9 mouse cellular contexts compared by ENCODE assay signal in the genomic region with DNA sequence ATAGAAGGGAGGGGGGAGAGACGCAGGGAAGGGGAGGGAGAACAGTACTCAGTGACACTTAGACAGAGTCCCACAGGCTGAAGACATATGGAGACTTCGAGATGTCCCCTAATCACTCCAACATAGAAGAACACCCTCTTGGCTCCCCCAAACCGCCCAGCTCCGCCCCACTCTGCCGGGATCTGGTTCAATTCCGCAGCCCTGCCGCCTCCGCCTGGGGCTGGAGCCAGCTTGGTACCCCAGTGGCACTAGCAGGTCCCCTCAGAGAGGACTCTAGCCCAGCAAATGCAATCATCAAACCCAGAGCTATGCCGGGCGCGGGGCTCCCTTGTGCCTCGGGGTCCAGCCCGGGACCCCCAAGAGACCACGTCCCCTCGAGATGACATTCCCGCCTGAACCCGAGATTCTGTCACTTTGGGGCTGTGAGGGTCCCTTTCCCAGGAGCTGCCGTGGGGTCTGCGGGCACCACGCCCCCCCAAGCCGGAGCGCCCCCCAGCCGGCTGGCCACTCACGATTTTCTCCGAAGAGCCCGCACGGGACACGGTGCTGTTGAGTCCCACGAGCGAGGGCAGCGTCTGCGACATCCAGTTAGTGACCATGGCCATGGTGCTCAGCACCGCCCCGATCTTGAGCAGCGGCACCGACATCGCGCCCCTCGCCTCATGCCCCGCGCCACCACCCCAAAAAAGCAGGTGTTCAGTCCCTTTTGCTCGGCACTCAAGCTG. TPM values are rescaled to one million over a fixed set of nuclear protein-coding genes. Genes with fewer than 3 reads are reported as not detected.
DNase-seq lines count a peak whose midpoint lies in the region; ATAC-seq lines count a peak whose summit lies in the region.
"Had no signal": no experiment of that assay in that cellular context is flagged by ENCODE, and none has a peak within 500 bp of the region (broad histone marks: within the 10 kb centered on the region; RNA-seq: fewer than 3 reads in every experiment).

No protein-coding gene starts in this region.

- ATAC-seq in lung, embryonic 16.5 days (ENCODE audit: low read depth): peak; percentile 18
- ATAC-seq in hindbrain, embryonic 13.5 days (ENCODE audit: low FRiP score): peak; percentile 50
- peak; percentile 39 for ATAC-seq in midbrain, embryonic 16.5 days

- H3K27ac ChIP-seq in lung, embryonic 16.5 days (ENCODE audit: low read length): no peak overlapping the region
- H3K27ac ChIP-seq in hindbrain, embryonic 13.5 days: peak overlapping the region; percentile 68
- H3K27ac ChIP-seq in midbrain, embryonic 16.5 days (ENCODE audit: low read length): no peak overlapping the region

- H3K27me3 ChIP-seq in lung, embryonic 16.5 days (ENCODE audit: control insufficient read depth, insufficient read depth, low read depth, low read length): peaks cover 51% of the 10 kb centered on the region
- H3K27me3 ChIP-seq in hindbrain, embryonic 13.5 days: peaks cover 29% of the 10 kb centered on the region
- H3K27me3 ChIP-seq in midbrain, embryonic 16.5 days (ENCODE audit: control insufficient read depth, insufficient read depth, low read depth, low read length): no peaks in the 10 kb centered on the region

- H3K4me2 ChIP-seq in lung, embryonic 16.5 days (ENCODE audit: low read depth, low read length): peak overlapping the region; percentile 96
- H3K4me2 ChIP-seq in hindbrain, embryonic 13.5 days: peak overlapping the region; percentile 97
- H3K4me2 ChIP-seq in midbrain, embryonic 16.5 days (ENCODE audit: low read length): peak overlapping the region; percentile 99

- WGBS in lung, embryonic 16.5 days: 2% methylated on average over 42 of the region's 42 CpGs
- WGBS in hindbrain, embryonic 13.5 days: 1% methylated on average over 41 of the region's 42 CpGs
- WGBS in midbrain, embryonic 16.5 days: under 1% methylated on average over 42 of the region's 42 CpGs

- peaks cover 15% of the 10 kb centered on the region for H3K4me1 ChIP-seq in lung, embryonic 16.5 days (replicated peaks; ENCODE audit: control insufficient read depth, insufficient read depth, low read length)
- H3K4me1 ChIP-seq in hindbrain, embryonic 13.5 days (replicated peaks): peaks cover 48% of the 10 kb centered on the region
- H3K4me1 ChIP-seq in midbrain, embryonic 16.5 days (ENCODE audit: control insufficient read depth, insufficient read depth, low read length): peaks cover 25% of the 10 kb centered on the region

- DNase-seq in cerebellum, postnatal 10 days: peak; percentile 35 to 39
- DNase-seq in cerebellum, adult 18-20 months: no peak
- no peak for DNase-seq in lung, postnatal 25 days (ENCODE audit: low spot score)
- DNase-seq in yolk sac, embryonic 10.5 days (ENCODE audit: low spot score): no peak
- no peak for DNase-seq in cerebellum, postnatal 4 days (ENCODE audit: low spot score in 2 of 2)

- H3K9ac ChIP-seq in lung, embryonic 16.5 days (ENCODE audit: low read length): peak overlapping the region; percentile 51
- peak overlapping the region; percentile 86 for H3K9ac ChIP-seq in hindbrain, embryonic 13.5 days
- H3K9ac ChIP-seq in midbrain, embryonic 16.5 days (ENCODE audit: low read depth, low read length): peak overlapping the region; percentile 78

- H3K36me3 ChIP-seq in lung, embryonic 16.5 days (ENCODE audit: control insufficient read depth, insufficient read depth, low read length): no peaks in the 10 kb centered on the region
- no peaks in the 10 kb centered on the region for H3K36me3 ChIP-seq in hindbrain, embryonic 13.5 days
- no peaks in the 10 kb centered on the region for H3K36me3 ChIP-seq in midbrain, embryonic 16.5 days (ENCODE audit: control insufficient read depth, insufficient read depth, low read length)

- H3K4me3 ChIP-seq in lung, embryonic 16.5 days (ENCODE audit: low read length): peak overlapping the region; percentile 53
- peak overlapping the region; percentile 60 for H3K4me3 ChIP-seq in hindbrain, embryonic 13.5 days
- peak overlapping the region; percentile 68 for H3K4me3 ChIP-seq in midbrain, embryonic 16.5 days (ENCODE audit: low read depth, low read length)
- H3K4me3 ChIP-seq: erythroblast, embryonic 14.5 days had no signal

- no peaks in the 10 kb centered on the region for H3K9me3 ChIP-seq in lung, embryonic 16.5 days (ENCODE audit: control insufficient read depth, low read length)
- no peaks in the 10 kb centered on the region for H3K9me3 ChIP-seq in hindbrain, embryonic 13.5 days
- no peaks in the 10 kb centered on the region for H3K9me3 ChIP-seq in midbrain, embryonic 16.5 days (replicated peaks; ENCODE audit: control insufficient read depth, low read length, poor library complexity, severe bottlenecking)

RNA-seq across cellular contexts. Expression of a gene that starts 19.9 kb away (rescaled TPM):
- polyA plus RNA-seq in lung, embryonic 16.5 days (2015; fragmentation: Nextera tagmentation; extraction: Ambion mirVana): 2.9 and 3.7 TPM in 2 replicates
- 133 and 145 TPM in 2 replicates for polyA plus RNA-seq in hindbrain, embryonic 13.5 days (2015; fragmentation: Nextera tagmentation; extraction: Ambion mirVana)
- polyA plus RNA-seq in midbrain, embryonic 16.5 days (2015; fragmentation: Nextera tagmentation; extraction: Ambion mirVana): 225 and 251 TPM in 2 replicates
- polyA plus RNA-seq: erythroblast, embryonic 14.5 days had no signal

Comparison
In these comparisons a context has a peak if more than half of its experiments do, and no peak if none do; other contexts are left out.
1. DNase-seq: peak in cerebellum, postnatal 10 days (2 of 2); none in cerebellum, adult 18-20 months (0 of 2), lung, postnatal 25 days (single experiment), yolk sac, embryonic 10.5 days (single experiment) and cerebellum, postnatal 4 days (0 of 2).
2. RNA of a gene that starts 19.9 kb away (polyA plus RNA-seq): 225 to 251 TPM in midbrain, embryonic 16.5 days and 133 to 145 TPM in hindbrain, embryonic 13.5 days; 2.9 to 3.7 TPM in lung, embryonic 16.5 days; every median in the first group is over 10 times any median in the second.
3. Peak in every context shown above with its lines, with median percentiles within 50 percentile points of each other: ATAC-seq, H3K4me2 ChIP-seq, H3K4me3 ChIP-seq and H3K9ac ChIP-seq.